Comparison of ENCODE assay signal across 32 mouse cellular contexts in the genomic region with DNA sequence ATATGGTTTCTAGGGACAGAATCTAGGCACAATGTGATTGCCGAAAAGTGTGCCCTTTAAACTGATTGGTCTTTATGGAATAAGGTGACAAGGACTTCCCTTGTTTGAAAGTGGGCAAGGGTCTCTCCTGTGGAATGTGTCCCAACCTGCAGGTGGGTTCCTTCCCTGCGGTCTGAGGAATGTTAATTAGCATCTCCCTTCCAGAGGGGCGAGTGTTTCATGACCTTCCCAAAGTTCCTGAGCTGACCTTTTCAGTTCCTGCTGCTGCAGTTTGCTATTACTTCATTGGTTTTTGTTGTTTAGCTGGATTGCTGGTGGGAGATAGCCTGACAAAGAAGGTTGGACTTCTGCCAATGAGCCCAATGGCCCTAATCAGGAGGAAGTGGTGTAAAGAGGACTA.
A peak's percentile ranks its signal among the peaks of the same experiment; 100 is the strongest.
DNase-seq lines count a peak whose midpoint lies in the region; ATAC-seq lines count a peak whose summit lies in the region.
"Had no signal": no experiment of that assay in that cellular context is flagged by ENCODE, and none has a peak within 500 bp of the region (broad histone marks: within the 10 kb centered on the region; RNA-seq: fewer than 3 reads in every experiment).

No protein-coding gene starts in this region.

- no peaks in the 10 kb centered on the region for H3K4me1 ChIP-seq in limb, embryonic 11.5 days (ENCODE audit: control insufficient read depth, insufficient read depth, low read length)
- H3K4me1 ChIP-seq in limb, embryonic 10.5 days, result no peaks in the 10 kb centered on the region
- no peaks in the 10 kb centered on the region for H3K4me1 ChIP-seq in intestine, embryonic 16.5 days (ENCODE audit: control insufficient read depth, insufficient read depth, low read length)
- H3K4me1 ChIP-seq: embryonic facial prominence, embryonic 12.5 days; heart, embryonic 12.5 days; hindbrain, embryonic 13.5 days; neural tube, embryonic 12.5 days had no signal

- no peak overlapping the region for H3K27ac ChIP-seq in limb, embryonic 11.5 days (replicated peaks; ENCODE audit: low read depth, low read length)
- no peak overlapping the region for H3K27ac ChIP-seq in limb, embryonic 10.5 days
- H3K27ac ChIP-seq in intestine, embryonic 16.5 days (ENCODE audit: low read length), result no peak overlapping the region
- H3K27ac ChIP-seq: embryonic facial prominence, embryonic 12.5 days; heart, adult 2 months; hindbrain, embryonic 13.5 days; liver, embryonic 14.5 days; macrophage; neural tube, embryonic 12.5 days had no signal

- H3K27me3 ChIP-seq in limb, embryonic 11.5 days (ENCODE audit: control insufficient read depth, insufficient read depth, low read length), result no peaks in the 10 kb centered on the region
- H3K27me3 ChIP-seq in limb, embryonic 10.5 days (ENCODE audit: low read depth, poor library complexity, severe bottlenecking), result no peaks in the 10 kb centered on the region
- no peaks in the 10 kb centered on the region for H3K27me3 ChIP-seq in intestine, embryonic 16.5 days (replicated peaks; ENCODE audit: control insufficient read depth, insufficient read depth, low read length)
- H3K27me3 ChIP-seq: CH12.LX; embryonic facial prominence, embryonic 12.5 days; heart, embryonic 12.5 days; hindbrain, embryonic 13.5 days; neural tube, embryonic 12.5 days had no signal

- no peak overlapping the region for H3K4me3 ChIP-seq in limb, embryonic 11.5 days (ENCODE audit: low read depth, low read length)
- no peak overlapping the region for H3K4me3 ChIP-seq in limb, embryonic 10.5 days
- H3K4me3 ChIP-seq in intestine, embryonic 16.5 days (ENCODE audit: low read length), result no peak overlapping the region
- H3K4me3 ChIP-seq: embryonic facial prominence, embryonic 12.5 days; heart, adult 2 months; heart, embryonic 12.5 days; hindbrain, embryonic 13.5 days; myocyte; neural tube, embryonic 12.5 days had no signal

- no peak overlapping the region for H3K9ac ChIP-seq in limb, embryonic 11.5 days (ENCODE audit: low read length)
- no peak overlapping the region for H3K9ac ChIP-seq in intestine, embryonic 16.5 days (ENCODE audit: low read depth, low read length)
- H3K9ac ChIP-seq: embryonic facial prominence, embryonic 12.5 days; heart, embryonic 12.5 days; hindbrain, embryonic 13.5 days; liver, embryonic 14.5 days; neural tube, embryonic 12.5 days had no signal

- H3K4me2 ChIP-seq in limb, embryonic 11.5 days (ENCODE audit: low read depth, severe bottlenecking), result no peak overlapping the region
- H3K4me2 ChIP-seq in intestine, embryonic 16.5 days (ENCODE audit: low read depth, low read length), result no peak overlapping the region
- H3K4me2 ChIP-seq: embryonic facial prominence, embryonic 12.5 days; heart, embryonic 12.5 days; hindbrain, embryonic 13.5 days; midbrain, embryonic 11.5 days; neural tube, embryonic 12.5 days had no signal

- 36% methylated on average over 3 of the region's 3 CpGs for WGBS in limb, embryonic 11.5 days
- 46% methylated on average over 3 of the region's 3 CpGs for WGBS in limb, embryonic 10.5 days
- 43% methylated on average over 3 of the region's 3 CpGs for WGBS in intestine, embryonic 16.5 days

- H3K9me3 ChIP-seq in limb, embryonic 11.5 days (ENCODE audit: control insufficient read depth, low read length), result no peaks in the 10 kb centered on the region
- H3K9me3 ChIP-seq in limb, embryonic 10.5 days (replicated peaks), result no peaks in the 10 kb centered on the region
- no peaks in the 10 kb centered on the region for H3K9me3 ChIP-seq in intestine, embryonic 16.5 days (ENCODE audit: control insufficient read depth, low read length)
- H3K9me3 ChIP-seq: embryonic facial prominence, embryonic 12.5 days; heart, embryonic 12.5 days; hindbrain, embryonic 13.5 days; neural tube, embryonic 12.5 days had no signal

- no peak for DNase-seq in limb, embryonic 11.5 days (ENCODE audit: low spot score)
- DNase-seq in limb, embryonic 10.5 days (ENCODE audit: low spot score), result no peak
- peak; percentile 51 for DNase-seq in ES-CJ7 (ENCODE audit: low read depth, low spot score)
- DNase-seq in ZHBTc4 (ENCODE audit: low read depth, low spot score), result peak; percentile 20
- DNase-seq in heart, adult 11 months, result no peak
- DNase-seq: adrenal gland, adult 8-10 months; cerebellum, adult 11 months; cerebellum, adult 9-10 months; gastrocnemius, postnatal 36 days; heart, adult 2 months; heart, postnatal 4 days; kidney, adult 9 months; kidney, postnatal 10 days; layer of hippocampus, postnatal 36 days; left cerebral cortex, postnatal 4 days; liver; lung, adult 2 months; lung, postnatal 10 days; thymus, adult 2 months; thymus, postnatal 36 days had no signal

- H3K36me3 ChIP-seq in limb, embryonic 11.5 days (ENCODE audit: control insufficient read depth, insufficient read depth, low read length), result no peaks in the 10 kb centered on the region
- H3K36me3 ChIP-seq in limb, embryonic 10.5 days, result no peaks in the 10 kb centered on the region
- H3K36me3 ChIP-seq in intestine, embryonic 16.5 days (ENCODE audit: control insufficient read depth, insufficient read depth, low read length), result no peaks in the 10 kb centered on the region
- H3K36me3 ChIP-seq: embryonic facial prominence, embryonic 12.5 days; heart, embryonic 12.5 days; hindbrain, embryonic 13.5 days; neural tube, embryonic 12.5 days had no signal

- ATAC-seq in limb, embryonic 11.5 days (ENCODE audit: insufficient number of reproducible peaks, low FRiP score, low TSS enrichment, low read depth), result 0 out of 2 replicates have a peak, but pooled peaks have one; percentile 39
- no peak for ATAC-seq in intestine, embryonic 16.5 days
- ATAC-seq: activated CD4-positive, CD25-positive, alpha-beta regulatory T cell, adult 4 months; intestine, postnatal 0 days had no signal

Comparison
In these comparisons a context has a peak if more than half of its experiments do, and no peak if none do; other contexts are left out.
1. DNase-seq: peak in ES-CJ7 (single experiment) and ZHBTc4 (single experiment); none in limb, embryonic 11.5 days (single experiment), limb, embryonic 10.5 days (single experiment) and heart, adult 11 months (single experiment).